Comparison of ENCODE assay signal across 8 mouse cellular contexts in genomic region chr6:66535028-66535862, GRCm38 (mm10). TPM values are rescaled to one million over a fixed set of nuclear protein-coding genes. Genes with fewer than 3 reads are reported as not detected.
DNase-seq lines count a peak whose midpoint lies in the region; ATAC-seq and TF ChIP-seq lines count a peak whose summit lies in the region.

Mad2l1 (plus strand) TSS chr6:66535390.

- peak; percentile 96 for DNase-seq in Patski (ENCODE audit: low read depth, low spot score)
- DNase-seq in cerebellum, postnatal 14 days: peak; percentile 97 to 98
- peak; percentile 93 to 95 for DNase-seq in frontal cortex, postnatal 14 days (ENCODE audit: low spot score in 2 of 2)
- DNase-seq in layer of hippocampus, postnatal 25 days (ENCODE audit: extremely low spot score in 1 of 2, low spot score in 1 of 2): peak; percentile 81 to 83
- peak; percentile 99 for DNase-seq in lung, postnatal 25 days (ENCODE audit: low spot score)
- DNase-seq in retina, embryonic 14.5 days (ENCODE audit: low spot score): peak; percentile 99
- DNase-seq in thymus, postnatal 4 days: peak; percentile 98

- H3K9me3 ChIP-seq in hindbrain, embryonic 13.5 days: no peaks in the 10 kb centered on the region

- H3K27ac ChIP-seq in hindbrain, embryonic 13.5 days: peak within 1 kb of the TSS; percentile 90

- H3K36me3 ChIP-seq in hindbrain, embryonic 13.5 days: 0 out of 2 replicates have a peak, but pooled peaks cover 2% of the 10 kb centered on the region

- H3K4me1 ChIP-seq in hindbrain, embryonic 13.5 days (replicated peaks): peaks cover 14% of the 10 kb centered on the region

- POLR2A ChIA-PET in Patski (lab: Charles Lee): interaction anchor here (0.5 to 0.8 kb wide), 2 partner anchors 419 to 498 kb away, joined by 3 to 10 read pairs; no protein-coding TSS in a partner anchor

- CTCF ChIA-PET in Patski (lab: Charles Lee): interaction anchor here (1.5 kb wide), 1 partner anchor 624 kb away, joined by 4 read pairs; no protein-coding TSS in a partner anchor

- under 1% methylated on average over 57 of the region's 57 CpGs for WGBS in hindbrain, embryonic 13.5 days

- H3K4me2 ChIP-seq in hindbrain, embryonic 13.5 days: peak within 1 kb of the TSS; percentile 82

- peaks cover 8% of the 10 kb centered on the region for H3K27me3 ChIP-seq in Patski
- no peaks in the 10 kb centered on the region for H3K27me3 ChIP-seq in hindbrain, embryonic 13.5 days

- in situ Hi-C loops in Patski (cut with MboI; ENCODE audit: low pct_unique_long_range_greater_than_20kb): loop anchor here (10.0 kb wide), 3 partner anchors 410 to 1410 kb away; no protein-coding TSS in a partner anchor

- ATAC-seq in Patski: peak; percentile 100
- peak; percentile 99 for ATAC-seq in hindbrain, embryonic 13.5 days (ENCODE audit: low FRiP score)

- peak within 1 kb of the TSS; percentile 76 for H3K9ac ChIP-seq in hindbrain, embryonic 13.5 days

- H3K4me3 ChIP-seq in hindbrain, embryonic 13.5 days: peak within 1 kb of the TSS; percentile 69

- TF ChIP-seq CTCF in Patski (IDR thresholded peaks at IDR 0.05): no peak

RNA-seq across cellular contexts. Expression of gene Mad2l1, which starts in this region (rescaled TPM):
- 52.6 TPM for polyA plus RNA-seq in Patski (2021)
- 25.5 and 27.3 TPM in 2 replicates for polyA plus RNA-seq in hindbrain, embryonic 13.5 days (2015; fragmentation: Nextera tagmentation; extraction: Ambion mirVana)
- total RNA-seq in layer of hippocampus, postnatal 25 days (2021): 1 to 10 TPM; 5.7 to 5.9 TPM

Comparison
In these comparisons a context has a peak if more than half of its experiments do, and no peak if none do; other contexts are left out.
1. Peak in every context shown above with its lines: DNase-seq, ATAC-seq, H3K4me3 ChIP-seq and H3K27ac ChIP-seq.